Mouse (Mus musculus): ENCODE data around the gene Rfx1. TPM values are rescaled to one million over a fixed set of nuclear protein-coding genes. Genes with fewer than 3 reads are reported as not detected.

Gene Rfx1
- polyA plus RNA-seq, 1 experiment from 2014 or later: 10.1 TPM

- 91% methylated on average over 2 of the region's 2 CpGs for WGBS
- Histone ChIP-seq H3K4me1 (replicated peaks) (peaks cover 35% of the 10 kb centered on the region), H3K36me3 (peaks cover 17% of the 10 kb centered on the region)
Measured at GRCm38 (mm10) chr8:84070667-84071066, 4.0 kb downstream of the Rfx1 start.

GRCm38 (mm10) chr8:84071921-84072320 lies 5.3 kb downstream of the Rfx1 start:
- Histone ChIP-seq H3K9ac (replicated peaks) (0 out of 2 replicates have a peak overlapping the region, but pooled peaks have one; percentile 14), H3K4me1 (replicated peaks) (peaks cover 35% of the 10 kb centered on the region), H3K27me3 (no peaks in the 10 kb centered on the region), H3K4me2 (no peak overlapping the region), H3K9me3 (no peaks in the 10 kb centered on the region), H3K27ac (no peak overlapping the region), H3K4me3 (replicated peaks) (no peak overlapping the region), H3K36me3 (peaks cover 29% of the 10 kb centered on the region)
- ATAC-seq (ENCODE audit: insufficient number of reproducible peaks, insufficient read depth, low FRiP score, low TSS enrichment, low read depth): no peak
- 72% methylated on average over 3 of the region's 3 CpGs for WGBS

More at GRCm38 (mm10) chr8:84070667-84071066, 4.0 kb downstream of the Rfx1 start:
- H3K27me3 ChIP-seq: no peaks in the 10 kb centered on the region
- H3K9me3 ChIP-seq: no peaks in the 10 kb centered on the region
- H3K9ac ChIP-seq (replicated peaks): no peak overlapping the region
- no peak overlapping the region for H3K4me3 ChIP-seq (replicated peaks)
- H3K4me2 ChIP-seq: no peak overlapping the region
- ATAC-seq (ENCODE audit: insufficient number of reproducible peaks, insufficient read depth, low FRiP score, low TSS enrichment, low read depth): no peak
- H3K27ac ChIP-seq: no peak overlapping the region

GRCm38 (mm10) chr8:84072321-84072720 lies 5.7 kb downstream of the Rfx1 start:
- H3K4me2 ChIP-seq: no peak overlapping the region
- H3K36me3 ChIP-seq: peaks cover 33% of the 10 kb centered on the region
- H3K27me3 ChIP-seq: no peaks in the 10 kb centered on the region
- H3K9me3 ChIP-seq: no peaks in the 10 kb centered on the region
- WGBS: 89% methylated on average over 10 of the region's 10 CpGs
- no peak overlapping the region for H3K27ac ChIP-seq
- H3K4me3 ChIP-seq (replicated peaks): no peak overlapping the region
- H3K9ac ChIP-seq (replicated peaks): no peak overlapping the region
- H3K4me1 ChIP-seq (replicated peaks): peaks cover 35% of the 10 kb centered on the region
- ATAC-seq (ENCODE audit: insufficient number of reproducible peaks, insufficient read depth, low FRiP score, low TSS enrichment, low read depth): no peak

GRCm38 (mm10) chr8:84073230-84073976 lies 6.8 kb downstream of the Rfx1 start:
- WGBS: 73% methylated on average over 10 of the region's 10 CpGs
- Histone ChIP-seq H3K27ac (no peak overlapping the region), H3K4me3 (replicated peaks) (no peak overlapping the region), H3K9ac (replicated peaks) (no peak overlapping the region), H3K4me2 (no peak overlapping the region), H3K27me3 (no peaks in the 10 kb centered on the region), H3K36me3 (peaks cover 33% of the 10 kb centered on the region), H3K4me1 (replicated peaks) (peaks cover 25% of the 10 kb centered on the region), H3K9me3 (no peaks in the 10 kb centered on the region)
- no peak for ATAC-seq (ENCODE audit: insufficient number of reproducible peaks, insufficient read depth, low FRiP score, low TSS enrichment, low read depth)

GRCm38 (mm10) chr8:84076412-84076811 lies 9.8 kb downstream of the Rfx1 start:
- H3K4me3 ChIP-seq (replicated peaks): no peak overlapping the region
- peaks cover 57% of the 10 kb centered on the region for H3K36me3 ChIP-seq
- no peaks in the 10 kb centered on the region for H3K9me3 ChIP-seq
- peak overlapping the region; percentile 19; the same call in 1 of the 2 replicates for H3K9ac ChIP-seq (replicated peaks)
- H3K27me3 ChIP-seq: no peaks in the 10 kb centered on the region
- H3K4me1 ChIP-seq (replicated peaks): peaks cover 12% of the 10 kb centered on the region
- no peak overlapping the region for H3K27ac ChIP-seq
- no peak overlapping the region; the same call in 1 of the 2 replicates for H3K4me2 ChIP-seq
- 95% methylated on average over 1 of the region's 1 CpGs for WGBS
- ATAC-seq (ENCODE audit: insufficient number of reproducible peaks, insufficient read depth, low FRiP score, low TSS enrichment, low read depth): no peak

- Histone ChIP-seq H3K9me3 (no peaks in the 10 kb centered on the region), H3K27me3 (no peaks in the 10 kb centered on the region), H3K27ac (no peak overlapping the region), H3K4me3 (replicated peaks) (no peak overlapping the region), H3K9ac (replicated peaks) (peak overlapping the region; percentile 19; the same call in 1 of the 2 replicates), H3K4me2 (no peak overlapping the region), H3K36me3 (peaks cover 60% of the 10 kb centered on the region), H3K4me1 (replicated peaks) (peaks cover 7% of the 10 kb centered on the region)
- no peak for ATAC-seq (ENCODE audit: insufficient number of reproducible peaks, insufficient read depth, low FRiP score, low TSS enrichment, low read depth)
- 39% methylated on average over 3 of the region's 3 CpGs for WGBS
Measured at GRCm38 (mm10) chr8:84076849-84077248, 10.2 kb downstream of the Rfx1 start.

- H3K9ac ChIP-seq (replicated peaks): no peak overlapping the region
- H3K4me3 ChIP-seq (replicated peaks): no peak overlapping the region
- 88% methylated on average over 5 of the region's 5 CpGs for whole genome bisulfite sequencing
- ATAC-seq (ENCODE audit: insufficient number of reproducible peaks, insufficient read depth, low FRiP score, low TSS enrichment, low read depth): no peak
- H3K36me3 ChIP-seq: peaks cover 81% of the 10 kb centered on the region
- no peak overlapping the region for H3K27ac ChIP-seq
- peaks cover 3% of the 10 kb centered on the region; the same call in 1 of the 2 replicates for H3K27me3 ChIP-seq
- H3K4me2 ChIP-seq: no peak overlapping the region
- H3K4me1 ChIP-seq (replicated peaks): peaks cover 4% of the 10 kb centered on the region
- no peaks in the 10 kb centered on the region for H3K9me3 ChIP-seq
Measured at GRCm38 (mm10) chr8:84079206-84079605, 12.6 kb downstream of the Rfx1 start.

- Histone ChIP-seq H3K27me3 (peaks cover 3% of the 10 kb centered on the region; the same call in 1 of the 2 replicates), H3K36me3 (peaks cover 95% of the 10 kb centered on the region), H3K4me3 (replicated peaks) (no peak overlapping the region), H3K4me2 (no peak overlapping the region), H3K4me1 (replicated peaks) (peaks cover 11% of the 10 kb centered on the region), H3K9me3 (no peaks in the 10 kb centered on the region), H3K9ac (replicated peaks) (no peak overlapping the region), H3K27ac (no peak overlapping the region)
- ATAC-seq (ENCODE audit: insufficient number of reproducible peaks, insufficient read depth, low FRiP score, low TSS enrichment, low read depth): no peak
- WGBS: 27% methylated on average over 8 of the region's 8 CpGs
Measured at GRCm38 (mm10) chr8:84083829-84084241, 17.2 kb downstream of the Rfx1 start.

- H3K9ac ChIP-seq (replicated peaks): 0 out of 2 replicates have a peak overlapping the region, but pooled peaks have one; percentile 44
- H3K36me3 ChIP-seq: peaks cover 98% of the 10 kb centered on the region
- peak overlapping the region; percentile 26; the same call in 1 of the 2 replicates for H3K4me2 ChIP-seq
- H3K9me3 ChIP-seq: no peaks in the 10 kb centered on the region
- peaks cover 11% of the 10 kb centered on the region for H3K4me1 ChIP-seq (replicated peaks)
- WGBS: 40% methylated on average over 42 of the region's 42 CpGs
- peaks cover 3% of the 10 kb centered on the region; the same call in 1 of the 2 replicates for H3K27me3 ChIP-seq
- H3K4me3 ChIP-seq (replicated peaks): no peak overlapping the region
- no peak overlapping the region for H3K27ac ChIP-seq
- ATAC-seq (ENCODE audit: insufficient number of reproducible peaks, insufficient read depth, low FRiP score, low TSS enrichment, low read depth): no peak
Measured at GRCm38 (mm10) chr8:84084341-84085115, 17.9 kb downstream of the Rfx1 start.

- ATAC-seq (ENCODE audit: insufficient number of reproducible peaks, insufficient read depth, low FRiP score, low TSS enrichment, low read depth): no peak
- H3K9me3 ChIP-seq: no peaks in the 10 kb centered on the region
- H3K4me1 ChIP-seq (replicated peaks): peaks cover 11% of the 10 kb centered on the region
- H3K36me3 ChIP-seq: peaks cover 97% of the 10 kb centered on the region
- H3K4me3 ChIP-seq (replicated peaks): no peak overlapping the region
- 90% methylated on average over 7 of the region's 7 CpGs for WGBS
- no peak overlapping the region for H3K9ac ChIP-seq (replicated peaks)
- H3K4me2 ChIP-seq: no peak overlapping the region
- H3K27ac ChIP-seq: no peak overlapping the region
- H3K27me3 ChIP-seq: peaks cover 3% of the 10 kb centered on the region; the same call in 1 of the 2 replicates
Measured at GRCm38 (mm10) chr8:84087156-84087555, 20.5 kb downstream of the Rfx1 start.

- ATAC-seq (ENCODE audit: insufficient number of reproducible peaks, insufficient read depth, low FRiP score, low TSS enrichment, low read depth): no peak
- WGBS: 92% methylated on average over 14 of the region's 14 CpGs
- no peak overlapping the region for H3K27ac ChIP-seq
- peaks cover 11% of the 10 kb centered on the region for H3K4me1 ChIP-seq (replicated peaks)
- no peak overlapping the region for H3K9ac ChIP-seq (replicated peaks)
- H3K9me3 ChIP-seq: no peaks in the 10 kb centered on the region
- H3K4me2 ChIP-seq: no peak overlapping the region
- peaks cover 3% of the 10 kb centered on the region; the same call in 1 of the 2 replicates for H3K27me3 ChIP-seq
- H3K36me3 ChIP-seq: peaks cover 97% of the 10 kb centered on the region
- no peak overlapping the region for H3K4me3 ChIP-seq (replicated peaks)
Measured at GRCm38 (mm10) chr8:84087821-84088220, 21.2 kb downstream of the Rfx1 start.
